7 mouse cellular contexts compared by ENCODE assay signal in the genomic region with DNA sequence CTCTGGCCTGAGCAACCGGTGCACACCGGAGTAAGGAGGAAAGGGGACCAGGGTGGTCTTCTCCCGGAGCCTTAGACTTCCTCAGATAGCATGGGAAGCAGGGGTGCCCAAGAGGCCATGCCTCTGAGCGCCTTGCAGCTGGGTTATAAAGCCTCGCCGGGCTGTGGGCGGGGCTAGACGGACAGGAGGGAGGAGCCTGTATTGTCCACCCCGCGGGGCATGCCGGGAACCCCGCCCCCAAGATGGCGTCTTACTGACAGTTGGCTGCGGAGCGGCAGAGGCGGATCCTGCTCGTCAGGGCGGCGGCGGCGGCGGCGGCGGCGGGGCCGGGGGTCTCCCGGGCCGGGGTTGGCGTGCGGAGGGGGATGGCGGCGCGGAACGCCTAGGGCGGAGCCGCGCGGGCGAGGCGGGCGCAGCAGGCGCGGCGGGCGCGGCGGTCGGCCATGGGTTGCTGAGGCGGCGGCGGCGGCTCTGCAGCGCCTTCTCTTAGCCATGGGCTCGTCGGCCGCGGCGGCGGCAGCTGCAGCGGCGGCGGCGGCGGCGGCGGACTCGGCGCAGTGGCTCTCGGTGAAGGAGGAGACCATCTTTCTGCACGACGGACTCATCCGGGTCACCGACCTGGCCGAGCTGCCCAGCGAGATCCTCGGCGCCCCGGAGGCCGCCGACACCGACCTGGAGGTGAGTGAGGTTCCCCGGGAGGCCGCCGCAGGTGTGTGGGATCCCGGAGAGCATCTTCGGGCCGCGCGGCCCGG. TPM values are rescaled to one million over a fixed set of nuclear protein-coding genes. Genes with fewer than 3 reads are reported as not detected.
DNase-seq lines count a peak whose midpoint lies in the region; ATAC-seq lines count a peak whose summit lies in the region.

Gene Hectd4, plus strand, starts transcription at position 240 of the 752 bp plus-strand sequence.

- ATAC-seq in embryonic facial prominence, embryonic 11.5 days (replicated peaks; ENCODE audit: insufficient number of reproducible peaks, low FRiP score, low TSS enrichment, low read depth) = peak; percentile 82
- ATAC-seq in limb, embryonic 11.5 days (ENCODE audit: insufficient number of reproducible peaks, low FRiP score, low TSS enrichment, low read depth) = peak; percentile 89
- ATAC-seq in midbrain, embryonic 14.5 days (ENCODE audit: low FRiP score, low TSS enrichment) = peak; percentile 89

- no peaks in the 10 kb centered on the region for H3K9me3 ChIP-seq in embryonic facial prominence, embryonic 11.5 days (replicated peaks; ENCODE audit: control insufficient read depth, low read length)
- H3K9me3 ChIP-seq in limb, embryonic 11.5 days (ENCODE audit: control insufficient read depth, low read length) = no peaks in the 10 kb centered on the region
- no peaks in the 10 kb centered on the region for H3K9me3 ChIP-seq in midbrain, embryonic 14.5 days (ENCODE audit: control insufficient read depth, low read length)

- peak within 1 kb of the TSS; percentile 67; the same call in 1 of the 2 replicates for H3K27ac ChIP-seq in embryonic facial prominence, embryonic 11.5 days (replicated peaks; ENCODE audit: low read depth, low read length)
- H3K27ac ChIP-seq in limb, embryonic 11.5 days (replicated peaks; ENCODE audit: low read depth, low read length) = peak within 1 kb of the TSS; percentile 51; the same call in 1 of the 2 replicates
- H3K27ac ChIP-seq in midbrain, embryonic 14.5 days (replicated peaks; ENCODE audit: low read depth, low read length) = peak within 1 kb of the TSS; percentile 95

- under 1% methylated on average over 57 of the region's 90 CpGs for WGBS in embryonic facial prominence, embryonic 11.5 days
- under 1% methylated on average over 55 of the region's 90 CpGs for WGBS in limb, embryonic 11.5 days
- WGBS in midbrain, embryonic 14.5 days = under 1% methylated on average over 82 of the region's 90 CpGs

- H3K27me3 ChIP-seq in embryonic facial prominence, embryonic 11.5 days (ENCODE audit: control insufficient read depth, insufficient read depth, low read length) = no peaks in the 10 kb centered on the region
- no peaks in the 10 kb centered on the region for H3K27me3 ChIP-seq in limb, embryonic 11.5 days (ENCODE audit: control insufficient read depth, insufficient read depth, low read length)
- no peaks in the 10 kb centered on the region for H3K27me3 ChIP-seq in midbrain, embryonic 14.5 days (ENCODE audit: control insufficient read depth, insufficient read depth, low read length)

- DNase-seq in adrenal gland, postnatal 14 days = peak; percentile 99
- DNase-seq in embryonic facial prominence, embryonic 11.5 days (ENCODE audit: low spot score) = peak; percentile 97
- peak; percentile 99 for DNase-seq in heart, adult 11 months
- DNase-seq in kidney, adult 18-20 months = peak; percentile 98
- peak; percentile 100 for DNase-seq in limb, embryonic 11.5 days (ENCODE audit: low spot score)
- peak; percentile 97 for DNase-seq in midbrain, embryonic 14.5 days
- DNase-seq in spleen, adult 18-20 months = peak; percentile 94 to 100

- peak within 1 kb of the TSS; percentile 79 for H3K4me2 ChIP-seq in embryonic facial prominence, embryonic 11.5 days (ENCODE audit: low read depth, low read length)
- peak within 1 kb of the TSS; percentile 82 for H3K4me2 ChIP-seq in limb, embryonic 11.5 days (ENCODE audit: low read depth, severe bottlenecking)
- H3K4me2 ChIP-seq in midbrain, embryonic 14.5 days (ENCODE audit: low read length) = peak within 1 kb of the TSS; percentile 64

- no peaks in the 10 kb centered on the region; the same call in 1 of the 2 replicates for H3K4me1 ChIP-seq in embryonic facial prominence, embryonic 11.5 days (ENCODE audit: control insufficient read depth, insufficient read depth, low read length)
- H3K4me1 ChIP-seq in limb, embryonic 11.5 days (ENCODE audit: control insufficient read depth, insufficient read depth, low read length) = peaks cover 5% of the 10 kb centered on the region; the same call in 1 of the 2 replicates
- peaks cover 10% of the 10 kb centered on the region for H3K4me1 ChIP-seq in midbrain, embryonic 14.5 days (ENCODE audit: control insufficient read depth, insufficient read depth, low read length)

- peak within 1 kb of the TSS; percentile 83 for H3K9ac ChIP-seq in embryonic facial prominence, embryonic 11.5 days (replicated peaks; ENCODE audit: low read length)
- H3K9ac ChIP-seq in limb, embryonic 11.5 days (ENCODE audit: low read length) = peak within 1 kb of the TSS; percentile 87
- H3K9ac ChIP-seq in midbrain, embryonic 14.5 days (replicated peaks; ENCODE audit: low read length) = peak within 1 kb of the TSS; percentile 93

- peak within 1 kb of the TSS; percentile 94 for H3K4me3 ChIP-seq in embryonic facial prominence, embryonic 11.5 days (ENCODE audit: low read depth, low read length)
- peak within 1 kb of the TSS; percentile 91 for H3K4me3 ChIP-seq in limb, embryonic 11.5 days (ENCODE audit: low read depth, low read length)
- peak within 1 kb of the TSS; percentile 90 for H3K4me3 ChIP-seq in midbrain, embryonic 14.5 days (replicated peaks; ENCODE audit: low read depth, low read length)

- no peaks in the 10 kb centered on the region for H3K36me3 ChIP-seq in embryonic facial prominence, embryonic 11.5 days (replicated peaks; ENCODE audit: control insufficient read depth, insufficient read depth, low read depth, low read length)
- no peaks in the 10 kb centered on the region for H3K36me3 ChIP-seq in limb, embryonic 11.5 days (ENCODE audit: control insufficient read depth, insufficient read depth, low read length)
- no peaks in the 10 kb centered on the region for H3K36me3 ChIP-seq in midbrain, embryonic 14.5 days (ENCODE audit: control insufficient read depth, insufficient read depth, low read length)

RNA-seq across cellular contexts. Expression of gene Hectd4, which starts in this region (rescaled TPM):
- 21.5 and 27.1 TPM in 2 replicates for total RNA-seq in adrenal gland, postnatal 14 days (2021)
- 5.7 and 7.2 TPM in 2 replicates for polyA plus RNA-seq in embryonic facial prominence, embryonic 11.5 days (2014; fragmentation: Nextera tagmentation; extraction: Ambion mirVana)
- polyA plus RNA-seq in limb, embryonic 11.5 days (2014; fragmentation: Nextera tagmentation; extraction: Ambion mirVana) = 6.5 and 6.6 TPM in 2 replicates
- 32.1 and 35.4 TPM in 2 replicates for polyA plus RNA-seq in midbrain, embryonic 14.5 days (2014; fragmentation: Nextera tagmentation; extraction: Ambion mirVana)

Comparison
In these comparisons a context has a peak if more than half of its experiments do, and no peak if none do; other contexts are left out.
1. Peak in every context shown above with its lines: DNase-seq, ATAC-seq, H3K4me3 ChIP-seq and H3K27ac ChIP-seq.